Mouse (Mus musculus) midbrain, embryonic 13.5 days (tissue): Measurements from ENCODE around the gene Egfl7. TPM values are rescaled to one million over a fixed set of nuclear protein-coding genes. Genes with fewer than 3 reads are reported as not detected.
A peak's percentile ranks its signal among the peaks of the same experiment; 100 is the strongest.

Experiments used
- ATAC-seq: fragments of 200-750 bp; cut with Nextera tagmentation; 2 replicates; pipeline ENCODE4 v1.8.0; 2017; ENCODE audit warnings: mild to moderate bottlenecking, moderate TSS enrichment, moderate library complexity
- H3K27ac ChIP-seq: fragments of 300-500 bp; sonication (generic); 2 replicates; pipeline ENCODE4 v1.5.1; 2015; ENCODE audit warnings: inconsistent platforms, mild to moderate bottlenecking, moderate library complexity
- H3K27me3 ChIP-seq: fragments of 300-500 bp; sonication (generic); 2 replicates; pipeline ENCODE4 v1.6.1; 2015; ENCODE audit warnings: mild to moderate bottlenecking, inconsistent platforms
- H3K36me3 ChIP-seq: fragments of 300-500 bp; sonication (generic); 2 replicates; pipeline ENCODE4 v1.6.1; 2015; ENCODE audit warnings: mild to moderate bottlenecking, inconsistent platforms
- H3K4me1 ChIP-seq: fragments of 300-500 bp; sonication (generic); replicated peaks from 2 replicates; pipeline ENCODE4 v1.6.1; 2015; ENCODE audit warnings: inconsistent platforms
- H3K4me2 ChIP-seq: fragments of 300-500 bp; sonication (generic); replicated peaks from 2 replicates; pipeline ENCODE4 v1.6.1; 2015; ENCODE audit warnings: moderate library complexity, mild to moderate bottlenecking, inconsistent platforms
- H3K4me3 ChIP-seq: fragments of 300-500 bp; sonication (generic); replicated peaks from 2 replicates; pipeline ENCODE4 v1.5.1; 2015; ENCODE audit warnings: mild to moderate bottlenecking, inconsistent platforms
- H3K9ac ChIP-seq: fragments of 300-500 bp; sonication (generic); replicated peaks from 2 replicates; pipeline ENCODE4 v1.6.1; 2015; ENCODE audit warnings: mild to moderate bottlenecking, inconsistent platforms
- H3K9me3 ChIP-seq: fragments of 300-500 bp; sonication (generic); 2 replicates; pipeline ENCODE4 v1.6.1; 2016; ENCODE audit warnings: mild to moderate bottlenecking, inconsistent platforms
- WGBS: fragments of 180-500 bp; shearing (Covaris S2); methylation state at CpG from one replicate; pipeline ENCODE4 v1.1.7; 2015; 5-methylcytosine and 5-hydroxymethylcytosine counted together
- polyA plus RNA-seq: library from polyadenylated mRNA; unstranded; fragments of >200 nt; fragmentation: Nextera tagmentation; extraction: Ambion mirVana; gene quantifications from 2 replicates; pipeline ENCODE4 v1.2.1, GENCODE M21; 2015

Egfl7 gene
- polyA plus RNA-seq, 1 experiment from 2014 or later, result 55.9 TPM

DNA sequence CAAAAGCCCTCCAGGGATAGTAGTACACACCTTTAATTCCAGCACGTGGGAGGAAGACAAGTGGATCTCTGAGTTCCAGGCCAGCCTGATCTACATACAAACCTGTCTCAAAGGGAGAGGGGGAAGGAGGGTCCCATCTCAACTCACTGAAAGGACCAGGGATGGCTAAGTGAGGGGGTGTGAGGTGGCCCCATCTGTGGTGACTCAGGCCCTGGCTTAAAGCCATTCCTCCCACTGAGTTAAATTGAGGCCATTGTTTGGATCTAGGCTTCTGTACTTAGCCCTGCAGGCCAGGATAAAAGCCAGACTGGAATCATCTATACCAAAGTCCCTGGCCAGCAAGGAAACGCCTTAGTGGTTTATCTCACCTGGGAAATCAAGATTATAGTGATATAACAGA lies 41.4 kb downstream of the Egfl7 start:
- Histone ChIP-seq H3K4me1 (no peaks in the 10 kb centered on the region), H3K9ac (no peak overlapping the region), H3K4me2 (no peak overlapping the region), H3K36me3 (no peaks in the 10 kb centered on the region), H3K27me3 (no peaks in the 10 kb centered on the region), H3K4me3 (no peak overlapping the region), H3K9me3 (no peaks in the 10 kb centered on the region), H3K27ac (no peak overlapping the region)
- WGBS, result 47% methylated on average over 2 of the region's 2 CpGs
- no peak for ATAC-seq

DNA sequence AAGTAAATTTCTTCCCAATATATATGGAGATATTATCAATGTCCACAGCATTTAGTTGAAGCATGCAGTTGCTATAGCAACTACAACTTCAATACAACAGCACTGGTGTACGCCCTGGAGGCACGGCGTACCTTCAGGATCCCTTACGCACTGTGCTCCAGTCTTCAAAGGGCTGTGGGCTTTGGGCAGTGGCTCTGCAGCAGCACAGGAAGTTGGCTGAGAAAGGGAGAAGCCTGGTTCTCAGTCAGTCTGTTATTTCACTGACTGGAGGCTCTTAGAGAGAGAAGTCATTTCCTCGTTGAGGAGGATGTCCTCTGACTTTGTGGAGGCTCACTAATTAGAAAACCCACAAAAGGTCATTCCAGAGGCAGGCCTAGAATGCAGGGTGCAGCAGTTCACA lies 43.2 kb downstream of the Egfl7 start:
- H3K9ac ChIP-seq, result 0 out of 2 replicates have a peak overlapping the region, but pooled peaks have one; percentile 6
- 60% methylated on average over 5 of the region's 5 CpGs for WGBS
- H3K9me3 ChIP-seq, result no peaks in the 10 kb centered on the region
- no peak for ATAC-seq
- no peaks in the 10 kb centered on the region for H3K36me3 ChIP-seq
- no peak overlapping the region for H3K4me3 ChIP-seq
- peaks cover 8% of the 10 kb centered on the region for H3K4me1 ChIP-seq
- H3K4me2 ChIP-seq, result no peak overlapping the region
- no peak overlapping the region for H3K27ac ChIP-seq
- H3K27me3 ChIP-seq, result no peaks in the 10 kb centered on the region

DNA sequence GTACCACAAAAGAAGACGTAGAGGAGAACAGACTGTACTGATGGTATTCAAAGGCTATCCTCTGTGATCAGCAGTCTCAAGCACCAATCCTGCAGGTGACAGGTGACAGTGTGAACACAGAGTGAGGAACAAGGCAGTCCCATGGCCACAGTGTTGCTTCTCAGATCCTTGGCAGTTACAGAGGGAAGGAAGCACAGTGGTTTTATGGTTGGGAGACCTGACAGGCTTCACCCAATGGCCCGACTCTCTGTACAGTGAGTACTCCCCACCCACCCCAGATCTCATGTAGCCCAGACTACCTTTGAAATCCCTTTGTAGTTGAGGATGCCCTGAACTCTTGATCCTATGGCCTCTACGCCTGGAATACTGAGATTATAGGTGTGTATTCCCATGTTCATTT lies 45.6 kb downstream of the Egfl7 start:
- Histone ChIP-seq H3K9ac (no peak overlapping the region), H3K4me3 (no peak overlapping the region), H3K27ac (no peak overlapping the region), H3K9me3 (no peaks in the 10 kb centered on the region), H3K36me3 (no peaks in the 10 kb centered on the region), H3K27me3 (no peaks in the 10 kb centered on the region), H3K4me1 (peaks cover 26% of the 10 kb centered on the region), H3K4me2 (no peak overlapping the region)
- no peak for ATAC-seq
- 92% methylated on average over 3 of the region's 3 CpGs for WGBS

GRCm38 (mm10) chr2:26626081-26626480 lies 46.3 kb downstream of the Egfl7 start:
- ATAC-seq, result no peak
- no peak overlapping the region for H3K4me3 ChIP-seq
- no peak overlapping the region for H3K9ac ChIP-seq
- no peak overlapping the region for H3K27ac ChIP-seq
- peaks cover 33% of the 10 kb centered on the region for H3K4me1 ChIP-seq
- no peaks in the 10 kb centered on the region for H3K9me3 ChIP-seq
- H3K27me3 ChIP-seq, result no peaks in the 10 kb centered on the region
- no peak overlapping the region for H3K4me2 ChIP-seq
- WGBS, result 69% methylated on average over 3 of the region's 3 CpGs
- no peaks in the 10 kb centered on the region for H3K36me3 ChIP-seq

- Histone ChIP-seq H3K4me3 (peak within 1 kb of the TSS; percentile 60), H3K9me3 (no peaks in the 10 kb centered on the region), H3K27me3 (no peaks in the 10 kb centered on the region), H3K4me2 (peak within 1 kb of the TSS; percentile 93), H3K4me1 (peaks cover 53% of the 10 kb centered on the region), H3K9ac (peak within 1 kb of the TSS; percentile 88), H3K36me3 (0 out of 2 replicates have a peak, but pooled peaks cover 5% of the 10 kb centered on the region), H3K27ac (peak within 1 kb of the TSS; percentile 83)
- peak; percentile 81 for ATAC-seq
- under 1% methylated on average over 69 of the region's 70 CpGs for WGBS
Measured at GRCm38 (mm10) chr2:26627921-26628739, 48.3 kb downstream of the Egfl7 start, which contains the start of gene Fam69b. Gene Fam69b (plus strand): TSS chr2:26628457.

GRCm38 (mm10) chr2:26628792-26629437 lies 49.1 kb downstream of the Egfl7 start:
- peaks cover 5% of the 10 kb centered on the region for H3K36me3 ChIP-seq
- peak overlapping the region; percentile 83 for H3K27ac ChIP-seq
- ATAC-seq, result peak; percentile 72
- no peaks in the 10 kb centered on the region for H3K27me3 ChIP-seq
- H3K9ac ChIP-seq, result peak overlapping the region; percentile 88
- H3K9me3 ChIP-seq, result no peaks in the 10 kb centered on the region
- peak overlapping the region; percentile 93 for H3K4me2 ChIP-seq
- peak overlapping the region; percentile 60 for H3K4me3 ChIP-seq
- WGBS, result 16% methylated on average over 5 of the region's 5 CpGs
- H3K4me1 ChIP-seq, result peaks cover 61% of the 10 kb centered on the region

DNA sequence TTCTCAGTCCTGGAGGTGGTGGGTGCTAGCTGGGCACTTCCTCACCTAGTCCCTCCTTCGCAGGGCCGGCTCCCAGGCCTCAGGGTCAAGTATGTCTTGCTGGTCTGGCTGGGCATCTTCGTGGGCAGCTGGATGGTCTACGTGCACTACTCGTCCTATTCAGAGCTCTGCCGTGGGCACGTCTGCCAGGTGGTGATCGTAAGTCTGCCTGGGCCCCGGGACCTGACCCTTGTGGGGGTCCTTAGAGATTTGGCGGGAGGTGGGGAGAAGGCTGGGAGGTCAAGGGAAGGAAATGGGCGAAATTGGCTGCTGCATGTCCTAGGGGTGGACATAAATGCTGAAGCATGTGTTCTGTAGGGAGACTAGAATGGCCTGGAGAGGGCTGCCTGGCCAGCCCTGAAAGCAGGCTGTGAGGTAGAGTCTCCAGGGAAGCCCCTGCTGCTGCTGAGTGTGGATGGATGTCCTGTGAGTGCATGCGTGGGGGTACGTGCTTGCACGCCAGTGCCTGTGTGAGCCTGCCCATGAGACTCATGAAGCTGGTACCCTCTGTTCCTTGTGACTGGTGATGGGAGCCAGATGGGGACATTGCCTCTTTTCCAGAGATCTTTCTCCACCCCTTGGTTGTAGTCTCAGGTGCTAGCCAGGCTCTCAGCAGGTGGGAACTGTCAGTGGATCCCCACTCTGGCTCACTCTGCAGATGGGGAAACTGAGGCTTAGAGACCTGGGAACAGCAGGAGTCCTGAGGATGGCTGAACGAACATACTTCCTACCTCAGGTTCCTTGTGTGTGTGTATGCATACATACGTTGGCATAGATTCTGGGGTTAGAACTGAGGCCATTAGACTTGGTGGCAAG lies 53.0 kb downstream of the Egfl7 start:
- Histone ChIP-seq H3K36me3 (peaks cover 44% of the 10 kb centered on the region), H3K4me1 (peaks cover 78% of the 10 kb centered on the region), H3K9me3 (no peaks in the 10 kb centered on the region), H3K9ac (peak overlapping the region; percentile 11), H3K27ac (peak overlapping the region; percentile 55; the same call in 1 of the 2 replicates), H3K4me2 (peak overlapping the region; percentile 11; the same call in 1 of the 2 replicates), H3K4me3 (no peak overlapping the region), H3K27me3 (no peaks in the 10 kb centered on the region)
- 88% methylated on average over 16 of the region's 16 CpGs for WGBS
- ATAC-seq, result no peak

DNA sequence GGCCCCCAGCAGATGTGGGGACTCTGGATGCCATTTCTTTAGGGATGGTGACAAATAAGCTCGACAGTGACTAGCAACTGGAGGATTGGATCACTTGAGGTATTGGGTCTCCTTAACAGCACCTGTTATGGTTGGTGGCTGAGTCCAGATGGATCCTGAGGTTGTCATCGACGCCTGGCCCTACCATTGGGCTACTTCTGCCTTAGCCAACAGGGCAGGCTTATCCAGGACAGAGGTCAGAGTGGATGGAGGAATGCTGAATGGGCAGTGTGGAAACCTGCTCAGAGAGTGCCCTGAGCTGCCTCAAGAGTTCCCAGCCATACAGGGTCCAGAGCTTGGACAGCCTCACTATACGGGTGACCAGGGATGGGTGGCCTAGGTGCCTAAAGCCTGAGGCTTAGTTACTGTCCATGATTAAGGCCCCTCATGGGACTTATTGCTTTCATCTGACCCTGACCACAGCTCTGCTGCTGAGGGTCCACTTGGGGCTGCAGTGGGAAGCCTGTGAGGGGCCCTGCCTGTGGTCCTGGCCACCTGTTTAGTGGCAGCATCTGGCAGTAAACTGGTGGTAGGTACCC lies 54.2 kb downstream of the Egfl7 start:
- Histone ChIP-seq H3K4me1 (peaks cover 84% of the 10 kb centered on the region), H3K27me3 (no peaks in the 10 kb centered on the region), H3K9ac (peak overlapping the region; percentile 49), H3K4me2 (no peak overlapping the region), H3K27ac (0 out of 2 replicates have a peak overlapping the region, but pooled peaks have one; percentile 27), H3K4me3 (no peak overlapping the region), H3K36me3 (peaks cover 49% of the 10 kb centered on the region), H3K9me3 (no peaks in the 10 kb centered on the region)
- 69% methylated on average over 4 of the region's 4 CpGs for WGBS
- no peak for ATAC-seq

DNA sequence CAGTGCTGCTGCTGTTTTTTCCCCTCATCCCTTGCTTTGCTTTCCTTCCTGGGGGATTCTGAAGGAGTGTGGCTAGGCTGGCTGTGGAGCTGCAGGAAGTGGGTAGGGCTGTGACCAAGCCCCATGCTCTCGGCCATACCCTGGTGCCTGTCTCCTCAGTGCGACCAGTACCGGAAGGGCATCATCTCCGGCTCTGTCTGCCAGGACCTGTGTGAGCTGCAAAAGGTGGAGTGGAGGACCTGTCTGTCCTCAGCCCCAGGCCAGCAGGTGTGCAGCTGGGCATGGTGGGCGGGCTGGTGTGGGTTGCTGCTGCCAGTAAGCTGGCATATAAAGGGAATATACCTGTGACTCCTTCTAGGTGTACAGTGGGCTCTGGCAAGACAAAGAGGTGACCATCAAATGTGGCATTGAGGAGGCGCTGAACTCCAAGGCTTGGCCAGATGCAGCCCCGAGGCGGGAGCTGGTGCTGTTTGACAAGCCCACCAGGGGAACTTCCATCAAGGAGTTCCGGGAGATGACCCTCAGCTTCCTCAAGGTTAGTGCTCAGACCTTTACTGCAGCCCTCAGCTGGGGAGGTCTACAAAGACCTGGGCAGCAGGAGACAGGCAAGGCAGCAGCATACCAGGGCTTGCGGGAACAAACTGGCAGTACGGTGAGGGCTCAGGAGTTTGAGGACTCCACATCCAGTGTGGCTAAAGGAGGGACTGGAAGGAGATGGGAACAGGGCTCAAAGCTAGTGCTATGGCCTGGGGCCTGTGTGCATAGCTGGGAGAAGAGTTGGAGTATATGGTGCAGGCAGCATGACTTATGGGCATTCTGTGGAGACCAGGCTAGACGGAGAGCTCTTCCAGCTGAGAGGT lies 55.0 kb downstream of the Egfl7 start:
- peak overlapping the region; percentile 49 for H3K9ac ChIP-seq

DNA sequence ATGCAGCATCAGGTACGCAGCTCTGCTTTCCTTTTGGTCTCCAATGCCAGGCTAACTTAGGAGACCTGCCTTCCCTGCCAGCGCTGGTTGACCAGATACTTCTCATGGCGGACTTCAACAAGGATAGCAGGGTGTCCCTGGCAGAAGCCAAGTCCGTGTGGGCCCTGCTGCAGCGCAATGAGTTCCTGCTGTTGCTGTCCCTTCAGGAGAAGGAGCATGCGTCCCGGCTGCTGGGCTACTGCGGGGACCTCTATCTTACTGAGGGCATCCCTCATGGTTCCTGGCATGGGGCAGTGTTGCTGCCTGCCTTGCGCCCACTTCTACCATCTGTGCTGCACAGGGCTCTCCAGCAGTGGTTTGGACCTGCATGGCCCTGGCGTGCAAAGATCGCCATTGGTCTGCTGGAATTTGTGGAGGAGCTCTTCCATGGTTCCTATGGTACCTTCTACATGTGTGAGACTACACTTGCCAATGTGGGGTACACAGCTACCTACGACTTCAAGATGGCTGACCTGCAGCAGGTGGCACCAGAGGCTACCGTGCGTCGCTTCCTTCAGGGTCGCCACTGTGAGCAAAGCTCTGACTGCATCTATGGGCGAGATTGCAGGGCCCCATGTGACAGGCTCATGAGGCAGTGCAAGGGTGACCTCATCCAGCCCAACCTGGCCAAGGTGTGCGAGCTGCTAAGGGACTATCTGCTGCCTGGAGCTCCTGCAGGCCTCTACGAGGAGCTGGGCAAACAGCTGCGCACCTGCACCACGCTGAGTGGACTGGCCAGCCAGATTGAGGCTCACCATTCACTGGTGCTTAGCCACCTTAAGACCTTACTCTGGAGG lies 55.9 kb downstream of the Egfl7 start:
- Histone ChIP-seq H3K36me3 (peaks cover 49% of the 10 kb centered on the region), H3K27me3 (no peaks in the 10 kb centered on the region), H3K4me3 (no peak overlapping the region), H3K27ac (no peak overlapping the region), H3K4me2 (no peak overlapping the region), H3K4me1 (peaks cover 75% of the 10 kb centered on the region), H3K9ac (no peak overlapping the region), H3K9me3 (no peaks in the 10 kb centered on the region)
- 74% methylated on average over 21 of the region's 21 CpGs for WGBS
- no peak for ATAC-seq

More for the DNA sequence above, 55.0 kb downstream of the Egfl7 start:
- no peak for ATAC-seq
- 77% methylated on average over 12 of the region's 12 CpGs for WGBS
- H3K27me3 ChIP-seq, result no peaks in the 10 kb centered on the region
- H3K9me3 ChIP-seq, result no peaks in the 10 kb centered on the region
- no peak overlapping the region for H3K4me2 ChIP-seq
- H3K4me3 ChIP-seq, result no peak overlapping the region
- H3K4me1 ChIP-seq, result peaks cover 79% of the 10 kb centered on the region
- peaks cover 49% of the 10 kb centered on the region for H3K36me3 ChIP-seq
- 0 out of 2 replicates have a peak overlapping the region, but pooled peaks have one; percentile 5 for H3K27ac ChIP-seq
